Mouse (Mus musculus) midbrain, postnatal 0 days (tissue): ENCODE data around the gene Aup1. TPM values are rescaled to one million over a fixed set of nuclear protein-coding genes. Genes with fewer than 3 reads are reported as not detected.

Experiments
- ATAC-seq: fragments of 200-750 bp; cut with Nextera tagmentation; 2 replicates; pipeline ENCODE4 v1.8.0; 2017; ENCODE audit warnings: moderate number of reproducible peaks, mild to moderate bottlenecking, moderate TSS enrichment, moderate library complexity; ENCODE audit not compliant: low FRiP score
- DNase-seq: peaks from one replicate; pipeline ENCODE4 v3.0.0-alpha.2; 2015; ENCODE audit warnings: low spot score
- H3K27ac ChIP-seq: fragments of 300-500 bp; sonication (generic); 2 replicates; pipeline ENCODE4 v1.5.1; 2014; ENCODE audit warnings: low read depth, mild to moderate bottlenecking, low read length, mixed read lengths
- H3K27me3 ChIP-seq: fragments of 300-500 bp; sonication (generic); 2 replicates; pipeline ENCODE4 v1.6.1; 2014; ENCODE audit warnings: low read length, control low read depth, mixed read lengths; ENCODE audit not compliant: insufficient read depth
- H3K36me3 ChIP-seq: fragments of 300-500 bp; sonication (generic); 2 replicates; pipeline ENCODE4 v1.6.1; 2014; ENCODE audit warnings: low read length, control low read depth, mixed read lengths; ENCODE audit not compliant: insufficient read depth
- H3K4me1 ChIP-seq: fragments of 300-500 bp; sonication (generic); 2 replicates; pipeline ENCODE4 v1.6.1; 2014; ENCODE audit warnings: mild to moderate bottlenecking, control low read depth, antibody characterized with exemption, low read length, mixed read lengths; ENCODE audit not compliant: insufficient read depth
- H3K4me2 ChIP-seq: fragments of 300-500 bp; sonication (generic); 2 replicates; pipeline ENCODE4 v1.6.1; 2014; ENCODE audit warnings: low read depth, mild to moderate bottlenecking, low read length, mixed read lengths; ENCODE audit not compliant: poor library complexity, severe bottlenecking
- H3K4me3 ChIP-seq: fragments of 300-500 bp; sonication (generic); 2 replicates; pipeline ENCODE4 v1.5.1; 2014; ENCODE audit warnings: low read depth, mild to moderate bottlenecking, low read length, moderate library complexity
- H3K9ac ChIP-seq: fragments of 300-500 bp; sonication (generic); replicated peaks from 2 replicates; pipeline ENCODE4 v1.6.1; 2014; ENCODE audit warnings: mild to moderate bottlenecking, low read length, moderate library complexity, mixed read lengths; ENCODE audit not compliant: poor library complexity, severe bottlenecking
- H3K9me3 ChIP-seq: fragments of 300-500 bp; sonication (generic); 2 replicates; pipeline ENCODE4 v1.6.1; 2016; ENCODE audit warnings: low read length, control low read depth
- CTCF ChIP-seq: IDR thresholded peaks from 2 replicates; pipeline ENCODE4 v1.5.1; 2016; ENCODE audit warnings: antibody characterized with exemption, mild to moderate bottlenecking
- WGBS: fragments of 180-500 bp; shearing (Covaris S2); extraction: QIAGEN DNeasy Blood & Tissue Kit; methylation state at CpG from one replicate; pipeline ENCODE4 v1.1.7; 2014; 5-methylcytosine and 5-hydroxymethylcytosine counted together
- microRNA counts: library from miRNA; unstranded; fragments of <30 nt; microRNA quantifications from one replicate; lab custom pipeline; 2015
- microRNA-seq: library from miRNA; unstranded; fragments of <30 nt; microRNA quantifications from one replicate; pipeline ENCODE4, GENCODE M21; 2016; ENCODE audit warnings: borderline number of aligned reads
- polyA plus RNA-seq: library from polyadenylated mRNA; unstranded; fragments of >200 nt; fragmentation: Nextera tagmentation; extraction: Ambion mirVana; gene quantifications from 2 replicates; pipeline ENCODE4 v1.2.1, GENCODE M21; 2015
- total RNA-seq: library from RNA; depleted of rRNA; stranded (reverse); fragments of >200 nt; gene quantifications from 2 replicates; pipeline ENCODE4 v1.2.3, GENCODE M21; 2014; rRNA removed

The Aup1 gene
- total and polyA plus RNA-seq, 2 experiments from 2014 or later: 130 to 190 TPM

- Histone ChIP-seq H3K4me1 (peaks cover 8% of the 10 kb centered on the region), H3K9ac (no peak overlapping the region), H3K36me3 (no peaks in the 10 kb centered on the region), H3K9me3 (no peaks in the 10 kb centered on the region), H3K27ac (no peak overlapping the region), H3K27me3 (no peaks in the 10 kb centered on the region), H3K4me2 (no peak overlapping the region), H3K4me3 (no peak overlapping the region)
- DNase-seq: no peak
- whole genome bisulfite sequencing: 67% methylated on average over 2 of the region's 2 CpGs
- ATAC-seq: no peak
- TF ChIP-seq CTCF: no peak
Observed at GRCm38 (mm10) chr6:83098411-83098810, 44.1 kb downstream of the Aup1 start.

GRCm38 (mm10) chr6:83101316-83101687 is 47.0 kb downstream of the Aup1 start, which contains the start of the genes Ccdc142 and Gm42688:
TSS of gene Ccdc142 (plus strand) at chr6:83101601.
TSS of gene Gm42688 (plus strand) at chr6:83101617.
- Histone ChIP-seq H3K9ac (peak within 1 kb of the TSS; percentile 83), H3K4me1 (peaks cover 8% of the 10 kb centered on the region), H3K27me3 (no peaks in the 10 kb centered on the region), H3K27ac (peak within 1 kb of the TSS; percentile 79), H3K4me3 (peak within 1 kb of the TSS; percentile 78), H3K36me3 (peaks cover 8% of the 10 kb centered on the region; the same call in 1 of the 2 replicates), H3K4me2 (peak within 1 kb of the TSS; percentile 74), H3K9me3 (no peaks in the 10 kb centered on the region)
- 0% methylated on average over 25 of the region's 25 CpGs for WGBS
- peak; percentile 82 for TF ChIP-seq CTCF
- DNase-seq (peak; percentile 95), ATAC-seq (peak; percentile 91)

GRCm38 (mm10) chr6:83101688-83102556 is 47.6 kb downstream of the Aup1 start:
- peak overlapping the region; percentile 83 for H3K9ac ChIP-seq
- DNase-seq (peak; percentile 55), ATAC-seq (peak; percentile 84)
- under 1% methylated on average over 62 of the region's 74 CpGs for WGBS
- peak overlapping the region; percentile 74 for H3K4me2 ChIP-seq
- H3K36me3 ChIP-seq: peaks cover 12% of the 10 kb centered on the region; the same call in 1 of the 2 replicates
- peak; percentile 56 for TF ChIP-seq CTCF
- H3K9me3 ChIP-seq: no peaks in the 10 kb centered on the region
- peaks cover 8% of the 10 kb centered on the region for H3K4me1 ChIP-seq
- H3K27ac ChIP-seq: peak overlapping the region; percentile 79
- H3K4me3 ChIP-seq: peak overlapping the region; percentile 78
- no peaks in the 10 kb centered on the region for H3K27me3 ChIP-seq

- TF ChIP-seq CTCF: no peak
- 0 out of 2 replicates have a peak overlapping the region, but pooled peaks have one; percentile 7 for H3K27ac ChIP-seq
- peak overlapping the region; percentile 74 for H3K4me2 ChIP-seq
- no peaks in the 10 kb centered on the region for H3K27me3 ChIP-seq
- peaks cover 17% of the 10 kb centered on the region; the same call in 1 of the 2 replicates for H3K36me3 ChIP-seq
- 56% methylated on average over 11 of the region's 11 CpGs for WGBS
- no peaks in the 10 kb centered on the region for H3K9me3 ChIP-seq
- H3K4me3 ChIP-seq: peak overlapping the region; percentile 78
- H3K4me1 ChIP-seq: peaks cover 13% of the 10 kb centered on the region
- ATAC-seq (no peak), DNase-seq (no peak)
- peak overlapping the region; percentile 83 for H3K9ac ChIP-seq
Observed at GRCm38 (mm10) chr6:83103130-83103650, 48.9 kb downstream of the Aup1 start.

GRCm38 (mm10) chr6:83104158-83104557 is 49.8 kb downstream of the Aup1 start:
- 70% methylated on average over 4 of the region's 4 CpGs for WGBS
- H3K36me3 ChIP-seq: peaks cover 17% of the 10 kb centered on the region; the same call in 1 of the 2 replicates
- no peak overlapping the region for H3K9ac ChIP-seq
- TF ChIP-seq CTCF: no peak
- DNase-seq (no peak), ATAC-seq (no peak)
- no peak overlapping the region for H3K4me3 ChIP-seq
- peaks cover 18% of the 10 kb centered on the region for H3K4me1 ChIP-seq
- no peak overlapping the region for H3K27ac ChIP-seq
- no peaks in the 10 kb centered on the region for H3K9me3 ChIP-seq
- H3K27me3 ChIP-seq: no peaks in the 10 kb centered on the region
- H3K4me2 ChIP-seq: no peak overlapping the region

MicroRNA genes within 50 kb of the gene (microRNA counts, 519-probe panel; counts per million panel counts)
- microRNA mmu-miR-3470a+mmu-miR-3470b (lab: Ali Mortazavi, UCI): 528 counts per million, percentile 58 among the panel's probes with 10 or more counts

Small RNAs within 50 kb of the gene (microRNA-seq; reads per million reads assigned to microRNA genes)
- gene Mir3470a (not detected), gene Mir7040 (not detected)

Other genes starting within 250 kb of the Aup1 start
- gene Sema4f, start 114.8 kb upstream of the Aup1 start, total RNA-seq: 15.4 and 15.5 TPM in 2 replicates
- 16.6 and 16.9 TPM in 2 replicates for gene Sema4f, start 114.8 kb upstream of the Aup1 start, polyA plus RNA-seq
- gene M1ap, start 107.6 kb upstream of the Aup1 start, total RNA-seq: 1.2 TPM in 1 of 2 replicates, not detected in the other
- 0.12 TPM in 1 of 2 replicates, not detected in the other for gene M1ap, start 107.6 kb upstream of the Aup1 start, polyA plus RNA-seq
- 3.9 and 5.0 TPM in 2 replicates for gene Dok1, start 21.1 kb upstream of the Aup1 start, total RNA-seq
- gene Dok1, start 21.1 kb upstream of the Aup1 start, polyA plus RNA-seq: 1.1 and 2.3 TPM in 2 replicates
- 6.9 and 7.3 TPM in 2 replicates for gene Loxl3, start 20.3 kb upstream of the Aup1 start, total RNA-seq
- 4.7 and 5.6 TPM in 2 replicates for gene Loxl3, start 20.3 kb upstream of the Aup1 start, polyA plus RNA-seq
- 45.4 and 56.5 TPM in 2 replicates for gene Htra2, start 752 bp downstream of the Aup1 start, total RNA-seq
- 87.8 and 93.4 TPM in 2 replicates for gene Htra2, start 752 bp downstream of the Aup1 start, polyA plus RNA-seq
- 0.09 and 0.11 TPM in 2 replicates for gene Dqx1, start 3.3 kb downstream of the Aup1 start, total RNA-seq
- 0.30 and 0.32 TPM in 2 replicates for gene Dqx1, start 3.3 kb downstream of the Aup1 start, polyA plus RNA-seq
- not detected in 2 replicates for gene Tlx2, start 15.8 kb downstream of the Aup1 start, total RNA-seq
- not detected in 2 replicates for gene Tlx2, start 15.8 kb downstream of the Aup1 start, polyA plus RNA-seq
- gene Pcgf1, start 23.3 kb downstream of the Aup1 start, total RNA-seq: 11.8 and 20.4 TPM in 2 replicates
- gene Pcgf1, start 23.3 kb downstream of the Aup1 start, polyA plus RNA-seq: 30.4 and 35.5 TPM in 2 replicates
- gene Lbx2, start 31.8 kb downstream of the Aup1 start, total RNA-seq: not detected in 2 replicates
- gene Lbx2, start 31.8 kb downstream of the Aup1 start, polyA plus RNA-seq: 0.26 TPM in 1 of 2 replicates, not detected in the other
- 13.6 and 26.0 TPM in 2 replicates for gene Ccdc142, start 47.1 kb downstream of the Aup1 start, total RNA-seq
- gene Ccdc142, start 47.1 kb downstream of the Aup1 start, polyA plus RNA-seq: 6.0 TPM in 2 replicates
- 4.4 and 8.1 TPM in 2 replicates for gene Gm42688, start 47.1 kb downstream of the Aup1 start, total RNA-seq
- gene Gm42688, start 47.1 kb downstream of the Aup1 start, polyA plus RNA-seq: 3.5 and 4.4 TPM in 2 replicates
- 46.4 and 57.2 TPM in 2 replicates for gene Mrpl53, start 54.5 kb downstream of the Aup1 start, total RNA-seq
- gene Mrpl53, start 54.5 kb downstream of the Aup1 start, polyA plus RNA-seq: 115 and 118 TPM in 2 replicates
- 32.6 and 40.3 TPM in 2 replicates for gene Mogs, start 61.0 kb downstream of the Aup1 start, total RNA-seq
- 18.8 and 19.8 TPM in 2 replicates for gene Mogs, start 61.0 kb downstream of the Aup1 start, polyA plus RNA-seq
- gene Wbp1, start 67.0 kb downstream of the Aup1 start, total RNA-seq: 152 and 199 TPM in 2 replicates
- 85.3 and 91.6 TPM in 2 replicates for gene Wbp1, start 67.0 kb downstream of the Aup1 start, polyA plus RNA-seq
- 29.4 and 40.9 TPM in 2 replicates for gene Ino80b, start 70.9 kb downstream of the Aup1 start, total RNA-seq
- 14.6 and 16.2 TPM in 2 replicates for gene Ino80b, start 70.9 kb downstream of the Aup1 start, polyA plus RNA-seq
- gene Rtkn, start 80.9 kb downstream of the Aup1 start, total RNA-seq: 24.3 and 30.9 TPM in 2 replicates
- gene Rtkn, start 80.9 kb downstream of the Aup1 start, polyA plus RNA-seq: 12.5 and 14.6 TPM in 2 replicates
- 12.7 and 15.9 TPM in 2 replicates for gene Wdr54, start 101.9 kb downstream of the Aup1 start, total RNA-seq
- 21.5 and 27.5 TPM in 2 replicates for gene Wdr54, start 101.9 kb downstream of the Aup1 start, polyA plus RNA-seq
- gene 1700003E16Rik, start 101.9 kb downstream of the Aup1 start, total RNA-seq: 15.6 and 20.5 TPM in 2 replicates
- 18.0 and 18.2 TPM in 2 replicates for gene 1700003E16Rik, start 101.9 kb downstream of the Aup1 start, polyA plus RNA-seq
- 126 and 129 TPM in 2 replicates for gene Dctn1, start 111.4 kb downstream of the Aup1 start, total RNA-seq
- gene Dctn1, start 111.4 kb downstream of the Aup1 start, polyA plus RNA-seq: 166 TPM in 2 replicates
- 0.57 and 3.3 TPM in 2 replicates for gene Slc4a5, start 165.3 kb downstream of the Aup1 start, total RNA-seq
- gene Slc4a5, start 165.3 kb downstream of the Aup1 start, polyA plus RNA-seq: 0.16 and 0.25 TPM in 2 replicates